Mouse (Mus musculus) spleen, adult 2 months (tissue): ENCODE data around the gene Cdon.

Experiments used
- CTCF ChIP-seq: fragments of 200-500 bp; IDR thresholded peaks from 2 replicates; pipeline ENCODE4 v1.5.1; 2011; ENCODE audit warnings: mild to moderate bottlenecking, inconsistent platforms; ENCODE audit not compliant: insufficient read depth, insufficient read length, insufficient replicate concordance; ENCODE audit errors: extremely low read depth
- POLR2A ChIP-seq: fragments of 200-500 bp; IDR thresholded peaks from 2 replicates; pipeline ENCODE4 v1.6.1; 2011; ENCODE audit warnings: low read depth, low read length, inconsistent platforms

DNA sequence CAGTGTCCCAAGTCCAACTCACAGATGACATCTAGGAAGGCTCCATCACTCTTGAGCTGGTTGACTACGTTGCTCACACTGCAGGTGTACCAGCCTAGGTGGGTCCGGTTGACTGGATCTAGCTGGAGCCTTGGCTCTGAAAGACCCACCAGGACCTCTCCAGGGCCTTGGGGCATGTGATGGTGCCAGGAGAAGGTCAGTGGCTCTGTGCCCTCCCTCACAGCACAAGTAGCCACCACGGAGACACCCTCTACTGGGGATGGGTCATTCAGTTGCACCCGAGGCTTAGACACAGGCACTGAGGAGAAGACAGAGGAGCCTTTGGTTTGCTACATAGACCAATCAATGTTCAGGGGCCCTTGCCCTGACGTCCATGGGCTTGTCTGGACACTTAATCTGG lies 95.3 kb downstream of the Cdon start:
- TF ChIP-seq POLR2A (no peak), CTCF (no peak)
